Mouse (Mus musculus) embryonic facial prominence, embryonic 10.5 days (tissue): Measurements from ENCODE around the gene Exoc6b. TPM values are rescaled to one million over a fixed set of nuclear protein-coding genes. Genes with fewer than 3 reads are reported as not detected.

Experiments used
- DNase-seq: peaks from one replicate; pipeline ENCODE4 v3.0.0-alpha.2; 2017; ENCODE audit warnings: low spot score
- H3K27ac ChIP-seq: fragments of 300-500 bp; sonication (generic); replicated peaks from 2 replicates; pipeline ENCODE4 v1.5.1; 2016; ENCODE audit warnings: mild to moderate bottlenecking
- H3K27me3 ChIP-seq: fragments of 300-500 bp; sonication (generic); replicated peaks from 2 replicates; pipeline ENCODE4 v1.6.1; 2016; ENCODE audit warnings: low read depth, mild to moderate bottlenecking; ENCODE audit not compliant: poor library complexity, severe bottlenecking
- H3K36me3 ChIP-seq: fragments of 300-500 bp; sonication (generic); replicated peaks from 2 replicates; pipeline ENCODE4 v1.6.1; 2016; ENCODE audit warnings: mild to moderate bottlenecking, moderate library complexity
- H3K4me1 ChIP-seq: fragments of 300-500 bp; sonication (generic); 2 replicates; pipeline ENCODE4 v1.6.1; 2016
- H3K4me3 ChIP-seq: fragments of 300-500 bp; sonication (generic); 2 replicates; pipeline ENCODE4 v1.5.1; 2016; ENCODE audit warnings: mild to moderate bottlenecking, moderate library complexity
- H3K9me3 ChIP-seq: fragments of 300-500 bp; sonication (generic); 2 replicates; pipeline ENCODE4 v1.6.1; 2016; ENCODE audit warnings: mild to moderate bottlenecking
- WGBS: fragments of 180-500 bp; shearing (Covaris S2); methylation state at CpG from one replicate; pipeline ENCODE4 v1.1.7; 2016; 5-methylcytosine and 5-hydroxymethylcytosine counted together
- polyA plus RNA-seq: library from polyadenylated mRNA; unstranded; fragments of >200 nt; fragmentation: Nextera tagmentation; extraction: Ambion mirVana; gene quantifications from 2 replicates; pipeline ENCODE4 v1.2.1, GENCODE M21; 2016

The Exoc6b gene
- polyA plus RNA-seq, 1 experiment from 2014 or later: 27.4 TPM

DNA sequence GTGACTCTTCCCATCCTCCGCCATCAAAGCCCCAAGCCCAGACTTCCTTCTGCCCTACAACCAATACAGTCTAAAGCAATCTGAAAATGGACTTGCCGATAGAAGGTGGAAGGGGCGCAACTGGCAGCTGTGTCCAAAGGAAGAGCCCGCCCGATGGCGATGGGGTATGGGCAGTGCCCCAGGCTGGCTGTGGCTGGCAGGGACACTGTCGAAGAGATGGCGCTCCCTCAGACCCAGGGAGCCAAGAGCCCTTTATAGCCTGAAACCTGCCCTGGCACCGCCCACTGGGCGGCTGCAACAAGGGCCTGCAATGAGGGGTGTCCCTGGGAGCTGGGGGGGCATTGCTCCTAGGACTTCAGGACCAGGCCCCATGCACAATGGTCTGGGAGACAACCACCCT, 475.6 kb downstream of the Exoc6b start, which contains the start of gene Cyp26b1:
Gene Cyp26b1, minus strand, starts transcription at position 216 of the 400 bp plus-strand sequence.
- Histone ChIP-seq H3K27me3 (peaks cover 65% of the 10 kb centered on the region), H3K36me3 (no peaks in the 10 kb centered on the region), H3K27ac (peak within 1 kb of the TSS; percentile 71), H3K9me3 (no peaks in the 10 kb centered on the region), H3K4me1 (peaks cover 55% of the 10 kb centered on the region), H3K4me3 (peak within 1 kb of the TSS; percentile 35)
- DNase-seq: no peak
- WGBS: 84% methylated on average over 10 of the region's 10 CpGs

DNA sequence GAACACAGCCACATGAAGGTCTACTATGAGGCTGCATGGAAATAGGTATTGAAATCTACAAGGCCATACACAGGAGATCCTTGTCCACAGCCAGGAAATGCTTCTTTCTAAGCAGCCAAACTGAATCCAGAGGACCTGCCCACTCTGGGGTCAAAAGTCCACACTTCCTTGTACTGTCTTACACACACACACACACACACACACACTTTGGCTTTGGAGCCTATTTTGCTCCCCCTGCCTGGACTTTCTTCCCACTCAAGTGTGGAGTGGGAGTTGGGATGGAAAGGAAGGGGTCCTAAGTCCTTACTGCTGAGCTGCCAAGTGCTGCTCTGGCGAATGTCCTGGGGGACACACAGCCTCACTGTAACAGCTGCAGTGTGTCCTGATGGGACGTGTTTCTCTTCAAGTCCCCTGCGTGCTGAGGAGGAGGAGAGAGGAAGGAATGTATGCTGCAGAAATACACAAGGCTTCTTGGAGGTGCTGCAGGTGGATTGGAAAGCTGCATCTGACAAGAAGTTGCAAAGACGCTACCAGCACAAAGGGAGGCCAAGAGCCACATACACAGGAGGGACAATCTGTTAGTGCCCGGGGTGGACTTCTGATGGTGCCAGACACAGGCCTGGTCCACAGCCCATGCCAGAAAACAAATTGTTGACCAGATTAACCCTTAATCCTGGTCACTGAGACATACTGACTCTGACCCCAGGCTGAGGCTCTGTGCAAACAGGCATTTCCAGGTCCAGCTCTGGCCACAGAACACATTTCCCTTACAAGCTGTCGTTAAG, 478.2 kb downstream of the Exoc6b start:
- no peak overlapping the region; the same call in 1 of the 2 replicates for H3K27ac ChIP-seq
- H3K27me3 ChIP-seq: peaks cover 90% of the 10 kb centered on the region
- H3K4me1 ChIP-seq: peaks cover 80% of the 10 kb centered on the region
- DNase-seq: no peak
- no peaks in the 10 kb centered on the region for H3K9me3 ChIP-seq
- WGBS: 55% methylated on average over 6 of the region's 6 CpGs
- H3K4me3 ChIP-seq: peak overlapping the region; percentile 35
- H3K36me3 ChIP-seq: no peaks in the 10 kb centered on the region

DNA sequence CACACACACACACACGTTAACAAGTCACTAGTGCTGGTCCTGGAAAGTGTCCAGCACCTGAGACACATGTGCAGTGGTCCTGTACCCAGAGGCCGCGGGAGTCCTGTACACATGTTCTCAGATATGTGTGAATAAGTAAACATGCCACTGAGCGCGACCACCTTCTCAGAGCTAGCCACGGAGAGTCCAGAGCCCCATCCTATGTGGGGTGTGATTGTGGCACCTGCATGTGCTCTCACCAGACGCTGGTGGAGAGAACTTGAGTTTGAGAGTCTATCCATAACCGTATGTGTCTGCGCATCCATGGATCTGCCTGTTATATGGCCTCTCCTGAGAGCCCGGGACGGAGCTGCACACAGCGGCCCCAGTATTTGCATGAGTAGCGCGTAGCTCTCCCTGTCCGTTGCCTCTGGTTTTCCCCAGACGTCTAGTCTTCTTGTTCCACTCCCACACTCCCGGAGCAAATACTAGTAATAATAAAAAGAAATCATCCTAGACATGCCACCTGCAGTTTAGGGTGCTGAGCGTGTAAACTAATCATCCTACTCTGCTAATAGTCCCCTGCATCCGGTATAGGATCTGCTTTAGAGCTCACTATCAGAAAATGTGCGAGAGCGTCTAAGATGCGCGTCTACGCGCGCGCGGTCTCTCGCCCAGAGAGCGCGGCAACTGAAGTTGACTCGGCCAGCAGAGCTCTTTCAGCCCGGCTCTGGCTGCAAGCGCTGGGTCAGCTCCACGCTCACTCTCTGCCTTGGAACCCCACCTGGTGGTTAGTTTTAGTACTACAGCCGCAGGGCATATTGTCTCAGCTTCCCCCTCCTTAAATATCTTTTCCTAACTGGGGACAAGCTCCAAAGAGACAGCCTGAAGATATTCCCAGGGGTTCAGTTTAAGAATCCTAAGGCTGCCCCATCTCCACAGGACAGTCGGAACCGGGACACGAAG, 479.3 kb downstream of the Exoc6b start:
- no peaks in the 10 kb centered on the region for H3K36me3 ChIP-seq
- H3K9me3 ChIP-seq: no peaks in the 10 kb centered on the region
- H3K27ac ChIP-seq: no peak overlapping the region; the same call in 1 of the 2 replicates
- peaks cover 96% of the 10 kb centered on the region for H3K27me3 ChIP-seq
- peak overlapping the region; percentile 71 for H3K4me3 ChIP-seq
- peaks cover 86% of the 10 kb centered on the region for H3K4me1 ChIP-seq
- WGBS: 5% methylated on average over 39 of the region's 39 CpGs
- peak; percentile 90 for DNase-seq

DNA sequence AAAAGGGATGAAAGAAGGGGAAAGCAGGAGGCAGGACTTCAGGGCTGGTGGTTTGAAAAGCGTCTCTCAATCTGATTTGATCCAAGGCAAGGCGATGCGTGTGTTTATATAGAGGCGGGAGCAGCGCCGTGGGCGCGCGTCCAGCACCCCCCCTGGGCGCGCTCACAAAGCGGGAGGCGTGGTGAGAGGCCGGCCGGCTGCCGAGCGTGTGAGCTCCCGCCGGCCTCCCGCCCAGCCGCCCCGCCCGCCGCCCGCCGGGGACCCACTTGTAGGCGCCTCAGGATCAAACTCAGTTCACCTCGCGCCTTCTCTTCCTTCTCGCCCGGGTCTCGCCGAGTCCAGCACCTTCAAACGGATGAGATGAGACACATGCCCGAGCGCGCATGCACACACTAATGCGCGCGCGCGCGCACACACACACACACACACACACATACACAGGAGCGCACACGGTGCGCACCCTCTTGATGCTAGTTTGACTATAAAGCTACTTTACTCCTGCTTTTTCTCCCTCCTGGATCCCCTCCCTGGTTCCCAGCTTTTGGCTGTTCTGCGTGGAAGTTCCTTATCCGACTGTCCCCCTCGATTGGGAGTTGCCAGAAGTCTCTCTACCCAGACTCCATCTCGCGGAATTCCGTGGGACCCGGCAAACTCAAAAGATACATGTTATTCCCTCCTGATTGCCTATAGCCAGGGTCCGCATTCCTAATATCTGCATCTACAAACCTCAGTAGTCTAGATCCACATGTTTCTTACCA, 480.2 kb downstream of the Exoc6b start:
- DNase-seq: peak; percentile 82
- no peaks in the 10 kb centered on the region for H3K36me3 ChIP-seq
- peak overlapping the region; percentile 84 for H3K27ac ChIP-seq
- peak overlapping the region; percentile 71 for H3K4me3 ChIP-seq
- H3K9me3 ChIP-seq: no peaks in the 10 kb centered on the region
- WGBS: under 1% methylated on average over 54 of the region's 54 CpGs
- peaks cover 86% of the 10 kb centered on the region for H3K4me1 ChIP-seq
- peaks cover 98% of the 10 kb centered on the region for H3K27me3 ChIP-seq

DNA sequence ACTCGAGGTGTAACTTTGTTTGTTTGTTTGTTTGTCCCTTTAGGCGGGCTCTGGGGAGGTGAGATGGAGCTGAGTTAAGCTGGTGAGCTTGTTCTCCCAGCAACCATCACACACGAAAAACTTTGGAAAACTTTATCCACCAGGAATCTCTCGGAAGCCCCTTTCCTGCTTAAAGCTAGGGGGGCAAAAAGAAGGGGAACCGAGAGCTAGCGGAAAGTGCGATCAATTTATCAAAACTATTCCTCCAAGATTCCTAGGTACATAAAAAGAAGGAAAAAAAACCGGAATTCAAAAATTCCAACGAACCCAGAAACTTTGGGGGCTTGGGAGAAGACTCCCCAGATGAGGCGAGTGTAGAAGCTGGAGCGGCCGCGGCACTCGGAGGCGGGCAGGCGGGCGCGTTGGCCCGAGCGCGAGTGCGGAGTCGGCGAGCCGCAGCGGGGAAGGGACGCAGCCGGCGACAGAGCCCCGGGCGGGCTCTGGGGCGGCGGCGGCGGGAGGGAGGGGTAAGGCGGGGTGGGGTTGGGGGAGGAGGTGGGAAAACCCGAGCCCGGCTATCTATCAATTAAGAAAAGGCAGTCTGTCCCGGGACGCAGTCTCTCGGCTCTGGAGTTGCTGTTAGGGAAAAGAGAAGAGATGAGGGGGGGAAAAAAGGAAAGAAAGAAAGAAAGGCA, 481.0 kb downstream of the Exoc6b start:
- Histone ChIP-seq H3K27me3 (peaks cover 98% of the 10 kb centered on the region), H3K27ac (peak overlapping the region; percentile 84), H3K4me1 (peaks cover 86% of the 10 kb centered on the region), H3K9me3 (no peaks in the 10 kb centered on the region), H3K4me3 (peak overlapping the region; percentile 71), H3K36me3 (no peaks in the 10 kb centered on the region)
- WGBS: under 1% methylated on average over 41 of the region's 41 CpGs
- peak; percentile 66 for DNase-seq

DNA sequence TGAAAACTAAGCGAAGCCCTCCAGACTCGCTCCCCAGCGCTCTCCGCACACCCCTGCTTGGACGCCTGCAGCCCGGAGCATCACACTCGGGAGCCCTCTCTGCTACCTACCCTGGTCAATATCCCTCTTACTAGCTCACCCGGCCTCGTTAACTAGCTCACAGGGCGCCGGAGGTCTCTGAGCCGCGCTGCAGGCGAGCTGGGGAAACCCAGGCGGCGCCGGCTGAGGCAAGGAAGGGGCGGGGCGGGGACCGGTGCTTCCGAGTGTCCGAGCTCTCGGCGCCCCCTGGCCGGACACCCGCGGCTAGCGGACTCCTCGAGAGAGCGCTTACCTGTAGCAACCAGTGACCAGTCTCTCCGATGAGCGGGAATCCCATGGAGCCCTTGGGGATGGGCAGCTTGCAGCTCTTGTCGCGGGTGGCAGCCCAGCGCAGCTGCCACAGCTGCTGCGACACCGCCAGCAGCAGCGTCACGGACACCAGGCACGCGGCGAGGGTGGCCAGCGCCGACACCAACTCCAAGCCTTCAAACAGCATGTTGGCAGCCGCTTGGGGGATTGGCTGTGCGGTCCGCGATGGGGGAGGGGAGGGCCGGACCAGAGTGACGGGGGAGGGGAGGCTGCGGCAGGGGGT, 481.7 kb downstream of the Exoc6b start:
- Histone ChIP-seq H3K36me3 (no peaks in the 10 kb centered on the region), H3K9me3 (no peaks in the 10 kb centered on the region), H3K27me3 (peaks cover 98% of the 10 kb centered on the region), H3K4me3 (peak overlapping the region; percentile 71), H3K27ac (peak overlapping the region; percentile 84), H3K4me1 (peaks cover 89% of the 10 kb centered on the region)
- WGBS: under 1% methylated on average over 51 of the region's 51 CpGs
- DNase-seq: peak; percentile 81

DNA sequence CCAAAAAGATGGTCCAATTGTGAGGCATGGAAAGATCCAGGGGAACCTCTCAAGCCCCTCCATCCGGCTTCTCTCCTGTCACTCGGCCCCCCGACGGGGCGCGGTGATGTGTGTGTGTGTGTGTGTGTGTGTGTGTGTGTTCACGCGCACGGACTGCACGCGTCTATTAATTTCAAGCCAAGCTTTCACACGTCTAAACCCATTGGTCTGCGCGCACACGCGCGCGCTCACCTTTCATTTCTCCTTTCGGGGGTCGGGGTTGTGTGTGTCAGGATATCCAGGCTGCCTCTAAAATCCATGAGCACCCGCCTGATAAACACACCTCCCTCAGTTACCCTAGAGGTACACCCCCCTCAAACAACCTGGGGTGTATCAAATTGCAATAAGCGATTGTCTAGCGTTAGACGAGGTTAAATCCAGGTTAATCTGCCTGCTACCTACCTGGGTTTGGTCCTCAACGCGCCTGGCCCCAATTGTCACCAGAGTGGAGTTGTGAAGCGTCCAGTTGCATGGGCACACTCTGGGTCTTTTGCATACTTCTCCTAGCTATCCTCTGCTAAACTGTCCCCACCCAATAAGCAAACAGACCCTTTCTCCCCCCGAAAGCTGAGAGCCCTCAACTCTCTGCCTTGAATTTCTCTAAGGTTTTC, 482.6 kb downstream of the Exoc6b start:
- Histone ChIP-seq H3K36me3 (no peaks in the 10 kb centered on the region; the same call in 1 of the 2 replicates), H3K9me3 (no peaks in the 10 kb centered on the region), H3K4me1 (peaks cover 96% of the 10 kb centered on the region), H3K4me3 (peak overlapping the region; percentile 71), H3K27me3 (peaks cover 98% of the 10 kb centered on the region), H3K27ac (peak overlapping the region; percentile 84)
- 2% methylated on average over 28 of the region's 28 CpGs for WGBS
- DNase-seq: peak; percentile 42

DNA sequence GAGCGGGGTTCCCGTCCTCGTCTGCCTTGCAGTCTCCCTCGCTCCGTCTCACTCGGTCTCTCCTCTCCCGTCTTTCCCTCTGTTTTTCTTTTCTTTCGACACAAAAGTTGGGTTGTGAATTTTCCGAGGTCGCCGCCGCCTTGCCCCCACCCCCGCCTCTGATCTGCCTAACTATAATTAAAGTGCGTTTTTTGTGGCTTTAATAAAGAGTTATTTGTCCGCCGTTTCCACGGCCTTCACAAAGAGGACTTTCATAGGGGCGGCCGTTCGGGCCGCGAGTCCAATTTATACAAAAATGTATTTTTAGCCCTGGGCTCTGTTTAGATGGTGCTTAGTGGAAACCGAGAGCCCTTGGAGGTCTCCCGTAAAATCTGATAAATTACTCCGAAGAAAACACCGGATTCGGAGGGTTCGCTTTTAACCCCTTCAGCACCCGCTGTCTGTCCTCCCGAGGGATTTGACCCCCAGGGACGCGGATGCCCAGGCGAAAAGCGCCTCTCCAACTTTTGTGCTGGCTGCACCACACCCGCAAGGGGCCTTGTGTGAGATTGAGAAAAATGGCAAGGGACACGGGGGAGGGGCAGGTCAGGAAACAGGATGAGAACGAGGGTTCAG, 483.5 kb downstream of the Exoc6b start:
- Histone ChIP-seq H3K9me3 (no peaks in the 10 kb centered on the region), H3K27me3 (peaks cover 98% of the 10 kb centered on the region), H3K4me3 (peak overlapping the region; percentile 71), H3K27ac (peak overlapping the region; percentile 81), H3K36me3 (no peaks in the 10 kb centered on the region; the same call in 1 of the 2 replicates), H3K4me1 (peaks cover 93% of the 10 kb centered on the region)
- under 1% methylated on average over 37 of the region's 37 CpGs for WGBS
- peak; percentile 56 for DNase-seq

DNA sequence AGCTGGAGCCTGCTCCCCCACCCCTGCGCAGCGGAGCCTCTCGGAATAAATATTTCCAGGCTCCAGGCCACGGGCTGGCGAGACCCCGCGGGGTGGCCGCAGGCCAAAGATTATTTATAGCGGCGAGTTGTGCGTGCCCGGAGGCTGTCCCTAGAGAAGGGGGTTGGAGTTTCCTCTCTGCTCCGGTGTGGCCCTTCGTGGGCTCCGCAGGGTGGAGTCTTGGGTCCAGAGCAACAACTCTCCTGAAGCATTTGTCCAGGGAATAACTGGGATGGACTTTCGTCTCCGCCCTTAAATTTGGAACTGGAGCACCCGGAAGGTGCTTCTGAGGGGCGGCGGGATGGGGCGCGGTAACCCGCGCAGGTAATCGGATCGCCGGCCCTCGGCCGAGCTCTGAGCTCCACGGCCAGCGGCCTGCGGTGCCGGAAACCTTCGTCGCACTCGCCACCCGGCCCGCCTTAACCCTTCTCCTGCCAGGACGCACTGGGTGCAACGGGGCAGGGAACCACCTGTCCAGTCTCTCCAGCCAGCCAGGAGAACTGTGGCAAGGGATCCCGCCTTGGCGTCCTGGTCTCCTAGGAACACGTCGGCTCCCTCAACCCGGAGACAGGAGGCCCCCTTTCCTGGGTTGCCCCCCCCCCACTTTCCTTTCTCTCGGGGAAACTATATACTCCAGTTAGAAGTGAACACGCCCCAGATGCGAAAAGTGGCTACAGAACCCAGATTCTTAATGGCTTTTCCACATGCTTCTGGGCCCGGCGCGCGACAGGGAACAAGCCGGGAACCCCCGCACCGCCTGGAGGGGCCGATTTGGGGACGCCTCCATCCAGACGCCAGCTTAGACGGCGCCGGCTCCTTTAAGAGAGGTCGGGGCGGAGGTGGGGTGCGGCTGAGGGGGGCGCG, 484.3 kb downstream of the Exoc6b start:
- peak overlapping the region; percentile 71 for H3K4me3 ChIP-seq

More for the DNA sequence above, 484.3 kb downstream of the Exoc6b start:
- Histone ChIP-seq H3K4me1 (peaks cover 94% of the 10 kb centered on the region), H3K9me3 (no peaks in the 10 kb centered on the region), H3K27me3 (peaks cover 100% of the 10 kb centered on the region), H3K36me3 (no peaks in the 10 kb centered on the region; the same call in 1 of the 2 replicates), H3K27ac (peak overlapping the region; percentile 81)
- WGBS: under 1% methylated on average over 66 of the region's 66 CpGs
- DNase-seq: peak; percentile 73
